Mouse (Mus musculus) hindbrain, embryonic 16.5 days (tissue): Measurements from ENCODE around the gene Mfsd6l. TPM values are rescaled to one million over a fixed set of nuclear protein-coding genes. Genes with fewer than 3 reads are reported as not detected.

ENCODE experiments used
- polyA plus RNA-seq: library from polyadenylated mRNA; unstranded; fragments of >200 nt; fragmentation: Nextera tagmentation; extraction: Ambion mirVana; gene quantifications from 2 replicates; pipeline ENCODE4 v1.2.1, GENCODE M21; 2015

Mfsd6l gene
- polyA plus RNA-seq, 1 experiment from 2014 or later: 0.08 TPM

Other genes starting within 250 kb of the Mfsd6l start
- gene Ntn1, start 155.4 kb upstream of the Mfsd6l start, polyA plus RNA-seq: 13.3 and 21.7 TPM in 2 replicates
- gene Pik3r5, start 124.1 kb upstream of the Mfsd6l start, polyA plus RNA-seq: 0.26 and 0.44 TPM in 2 replicates
- gene Pik3r6, start 53.2 kb upstream of the Mfsd6l start, polyA plus RNA-seq: 1.8 and 2.1 TPM in 2 replicates
- gene Ccdc42, start 30.8 kb downstream of the Mfsd6l start, polyA plus RNA-seq: 0.36 TPM in 1 of 2 replicates, not detected in the other
- gene Myh10, start 135.4 kb downstream of the Mfsd6l start, polyA plus RNA-seq: 94.9 and 104 TPM in 2 replicates